Mouse (Mus musculus) adrenal gland, postnatal 14 days (tissue): Measurements from ENCODE around the gene Med1. TPM values are rescaled to one million over a fixed set of nuclear protein-coding genes. Genes with fewer than 3 reads are reported as not detected.
A peak's percentile ranks its signal among the peaks of the same experiment; 100 is the strongest.

ENCODE experiments used
- DNase-seq: peaks from one replicate; pipeline ENCODE4 v3.0.0; 2021; ENCODE audit warnings: mixed read lengths
- microRNA-seq, 2 experiments: library from miRNA; unstranded; fragments of <30 nt; microRNA quantifications; one replicate each; pipeline ENCODE4 v1.2.0; 2021
- total RNA-seq: library from RNA; stranded (reverse); gene quantifications from 2 replicates; pipeline ENCODE4 v1.2.3, GENCODE M21; 2021

The Med1 gene
- total RNA-seq, 1 experiment from 2014 or later: 52.3 TPM

DNA sequence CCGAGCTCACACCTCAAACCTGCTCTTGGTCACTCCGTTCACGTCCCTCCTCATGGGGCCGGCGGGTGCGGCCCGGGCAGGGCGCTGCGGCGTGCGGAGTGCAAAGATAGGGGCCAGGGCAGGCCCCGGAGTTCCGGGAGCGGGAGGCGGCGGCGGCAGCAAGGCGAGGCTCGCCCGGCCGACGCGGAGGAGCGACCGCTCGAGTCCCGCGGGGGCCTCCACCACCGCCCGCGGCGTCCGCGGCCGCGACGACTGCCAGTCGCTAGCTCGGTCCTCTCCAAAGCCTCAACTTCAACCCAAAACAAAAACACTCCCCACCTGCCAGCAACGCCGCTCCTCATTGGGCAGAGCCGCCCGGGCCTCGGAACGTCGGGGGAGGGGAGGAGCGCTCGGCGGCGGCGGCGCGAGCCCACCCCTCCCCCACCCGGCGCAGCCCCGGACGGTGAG lies 43.8 kb downstream of the Med1 start:
- DNase-seq: peak; percentile 98

DNA sequence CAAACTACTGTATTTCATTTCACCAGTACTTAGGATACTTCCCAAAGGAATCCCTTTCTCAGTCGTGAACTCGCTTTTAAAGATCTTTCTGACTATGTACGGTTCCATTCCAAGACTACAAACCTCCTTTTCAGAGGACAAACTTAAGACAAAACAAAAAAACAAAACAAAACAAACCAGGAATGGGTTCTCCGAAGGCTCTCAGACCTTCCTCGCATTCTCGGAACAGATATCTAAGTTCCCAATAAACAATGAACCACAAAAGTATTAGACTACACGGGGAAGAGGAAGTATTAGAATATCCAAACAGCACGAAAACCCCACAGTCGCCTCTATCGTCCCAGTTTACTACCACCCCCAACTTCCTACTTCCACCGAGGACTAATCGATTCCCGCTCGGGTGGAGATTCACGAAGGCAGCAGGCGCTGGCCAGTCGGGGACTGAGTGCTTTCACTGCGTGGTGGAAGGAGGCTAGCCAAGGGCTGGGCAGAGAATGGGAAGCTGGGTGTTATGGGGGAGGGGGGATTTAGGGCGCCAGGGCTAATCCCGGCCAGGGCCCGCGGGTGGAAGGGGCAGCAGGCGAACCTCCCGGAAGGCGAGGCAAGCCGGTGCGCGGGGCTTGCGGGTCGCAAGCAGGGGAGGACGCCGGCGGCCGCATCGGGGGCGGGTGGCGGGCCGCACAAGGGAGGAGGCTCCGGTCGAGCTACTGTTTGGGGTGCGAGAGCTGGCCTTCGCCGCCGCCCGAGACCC lies 44.4 kb downstream of the Med1 start:
- peak; percentile 73 for DNase-seq

DNA sequence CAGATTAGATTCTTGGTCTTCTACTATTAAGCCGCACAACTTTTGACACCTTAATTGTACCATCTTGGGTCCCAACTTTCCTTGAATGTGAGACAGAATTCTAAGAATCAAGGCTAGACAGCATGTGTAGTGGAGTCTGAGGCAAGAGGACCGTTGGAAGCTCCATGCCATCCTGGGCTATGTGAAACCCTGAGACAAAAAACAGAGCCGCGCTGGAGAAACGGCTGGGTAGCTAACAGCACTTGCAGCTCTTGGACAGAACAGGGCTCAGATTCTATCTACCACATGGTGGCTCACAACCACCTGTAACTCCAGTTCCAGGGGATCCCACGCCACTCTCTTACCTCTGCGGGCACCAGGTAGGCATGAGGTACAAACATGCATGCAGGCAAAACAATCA lies 47.2 kb downstream of the Med1 start:
- DNase-seq: no peak

DNA sequence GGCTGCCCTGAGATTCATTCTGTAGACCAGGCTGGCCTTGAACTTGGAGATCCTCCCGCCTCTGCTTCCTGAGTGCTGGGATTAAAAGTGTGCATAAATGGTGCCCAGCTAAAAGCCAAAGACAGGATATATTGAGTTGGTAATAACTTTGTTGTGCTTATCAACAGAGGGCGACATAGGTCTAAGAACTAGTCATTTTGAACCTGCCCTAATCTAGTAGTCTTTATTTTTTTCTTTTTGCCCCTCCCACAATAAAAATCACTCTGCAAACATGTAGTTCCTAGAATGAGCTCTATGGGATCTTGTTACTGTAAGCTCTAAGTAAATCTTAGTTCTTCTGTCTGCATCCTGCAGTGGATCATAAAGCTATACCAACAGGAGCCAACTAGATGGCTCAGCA lies 50.5 kb downstream of the Med1 start:
- DNase-seq: no peak

DNA sequence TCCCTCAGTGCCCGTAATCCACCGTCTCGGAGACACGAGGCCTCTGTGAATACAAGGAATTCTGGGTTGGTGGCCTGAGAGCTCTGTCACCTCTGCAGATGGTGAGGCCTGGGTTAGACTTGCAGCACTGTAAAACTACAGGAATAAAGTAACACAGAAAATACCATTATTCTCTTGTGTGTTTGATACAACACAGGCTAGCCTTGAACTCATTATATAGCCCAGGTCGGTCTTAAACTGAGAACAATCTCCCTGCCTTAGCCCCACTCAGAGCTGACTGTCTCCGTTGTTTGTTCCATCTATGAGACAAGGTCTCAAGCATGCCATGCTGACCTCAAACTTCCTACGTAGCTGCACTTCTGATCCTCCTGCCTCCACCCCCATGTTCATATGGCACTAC lies 54.2 kb downstream of the Med1 start:
- DNase-seq: no peak

DNA sequence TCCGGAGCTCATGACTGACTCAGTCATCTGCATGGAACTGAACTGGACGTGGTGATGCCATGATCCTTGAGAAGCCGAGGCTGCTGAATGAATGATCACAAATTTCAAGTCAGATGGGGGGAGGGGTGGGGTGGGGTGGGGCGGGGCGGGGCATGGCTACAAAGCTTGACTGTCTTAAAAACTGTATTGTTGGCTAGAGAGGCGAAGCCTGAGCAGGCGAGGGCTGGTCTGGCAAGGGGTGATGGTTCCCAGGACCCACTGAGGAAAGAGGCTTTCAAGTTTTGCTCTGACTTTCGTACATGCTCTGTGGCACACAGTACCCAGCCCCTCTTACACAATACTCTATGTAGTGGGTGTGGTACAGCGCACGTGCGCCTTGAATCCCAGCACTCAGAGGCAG lies 55.3 kb downstream of the Med1 start:
- no peak for DNase-seq

DNA sequence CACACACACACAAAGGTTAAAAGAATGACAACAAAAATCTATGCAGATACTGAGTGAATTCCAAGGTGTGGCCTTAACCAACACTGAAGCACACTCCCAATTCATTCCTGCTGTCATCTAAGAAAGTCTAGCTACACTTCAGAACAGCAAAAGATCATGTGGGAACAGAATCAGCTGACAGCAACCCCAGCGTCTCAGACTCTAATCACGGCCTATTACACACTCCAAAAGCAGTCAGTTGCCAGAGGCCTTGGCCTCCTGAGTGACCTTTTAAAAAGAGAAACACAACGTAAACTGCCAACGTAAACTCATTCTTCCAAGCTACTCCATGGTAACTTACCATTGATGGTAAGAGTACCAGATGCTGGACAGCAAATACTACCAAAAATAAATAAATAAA lies 58.1 kb downstream of the Med1 start:
- DNase-seq: peak; percentile 47

DNA sequence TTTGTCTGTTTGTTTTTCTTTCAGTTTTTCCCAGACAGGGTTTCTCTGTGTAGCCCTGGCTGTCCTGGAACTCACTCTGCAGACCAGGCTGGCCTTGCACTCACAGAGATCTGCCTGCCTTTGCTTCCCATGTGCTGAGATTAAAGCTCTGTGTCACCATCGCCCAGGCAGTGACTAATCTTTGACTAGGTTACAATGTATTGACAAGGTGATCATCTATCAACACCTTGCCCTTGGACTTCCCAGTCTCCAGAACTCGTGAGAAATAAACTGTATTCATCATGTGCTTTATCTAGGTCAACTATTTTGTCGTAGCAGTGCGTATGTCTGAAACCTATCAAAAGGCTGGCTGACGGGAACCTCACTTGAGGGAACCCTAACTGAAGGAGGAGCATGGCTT lies 69.7 kb downstream of the Med1 start:
- no peak for DNase-seq

DNA sequence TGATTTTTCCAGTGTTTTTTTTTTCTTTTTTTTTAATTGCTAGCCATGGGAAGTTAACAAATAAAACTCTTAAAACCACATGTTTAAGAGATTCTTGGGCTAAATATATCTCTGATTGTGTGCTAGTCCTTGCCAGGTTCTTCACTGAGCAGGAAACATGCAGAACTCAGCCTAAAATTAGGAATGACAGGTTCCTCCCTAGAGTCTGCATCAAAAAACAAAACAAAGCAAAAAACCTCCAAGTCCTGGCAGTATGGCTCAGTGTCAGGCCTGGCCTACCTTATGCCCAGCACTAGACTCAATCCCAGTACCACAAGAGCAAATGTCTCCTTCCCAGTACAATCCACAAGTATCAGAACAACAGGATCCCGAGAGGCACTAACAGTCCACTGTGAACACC lies 78.7 kb downstream of the Med1 start:
- DNase-seq: no peak

DNA sequence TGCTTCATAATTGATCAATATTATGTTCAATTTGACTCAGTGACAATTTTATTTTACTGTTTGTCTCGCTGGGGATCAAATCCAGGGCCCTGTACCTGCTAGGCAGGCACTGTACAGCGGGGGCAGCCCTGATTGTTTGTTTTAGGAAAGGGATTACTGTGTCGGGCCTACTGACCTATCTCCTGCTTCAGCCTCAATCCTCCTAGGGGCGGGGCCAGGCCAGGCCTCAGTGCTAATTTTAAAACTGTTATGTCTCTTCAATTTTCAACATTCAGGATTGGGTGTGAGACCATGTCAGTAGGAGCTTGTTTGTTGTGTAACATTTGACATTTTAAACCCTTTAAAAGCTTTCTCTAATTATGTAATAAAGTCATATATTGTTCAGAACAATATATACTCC lies 79.6 kb downstream of the Med1 start:
- peak; percentile 19 for DNase-seq

DNA sequence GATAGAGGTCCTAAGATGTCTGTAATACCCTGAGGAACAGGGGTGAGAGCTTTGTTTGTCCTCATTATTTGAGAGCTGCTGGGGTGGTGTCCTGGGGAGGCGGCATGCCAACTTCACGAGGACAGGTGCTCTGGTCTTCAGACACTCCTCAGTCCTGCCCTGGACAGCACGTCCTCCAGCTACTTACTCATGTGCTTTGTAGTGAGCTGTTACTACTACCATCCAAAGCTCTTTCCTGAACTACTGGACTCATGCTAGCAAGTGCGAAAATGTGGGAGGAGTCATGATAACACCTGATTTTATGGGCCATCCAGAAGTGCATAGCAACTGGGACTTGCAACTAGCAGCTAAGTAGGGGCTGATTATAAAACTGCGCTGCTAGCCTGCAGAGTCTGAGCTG lies 83.4 kb downstream of the Med1 start:
- DNase-seq: no peak

Small RNAs within 50 kb of the gene (microRNA-seq; reads per million reads assigned to microRNA genes)
- 0 reads per million in 2 experiments for gene Gm27399

Other genes starting within 250 kb of the Med1 start
- gene Plxdc1, start 206.8 kb downstream of the Med1 start, total RNA-seq: 4.3 and 4.8 TPM in 2 replicates
- 1.1 and 4.4 TPM in 2 replicates for gene Arl5c, start 197.1 kb downstream of the Med1 start, total RNA-seq
- 7.8 and 10.4 TPM in 2 replicates for gene Cacnb1, start 170.3 kb downstream of the Med1 start, total RNA-seq
- 1,235 and 1,395 TPM in 2 replicates for gene Rpl19, start 166.6 kb downstream of the Med1 start, total RNA-seq
- gene Stac2, start 139.8 kb downstream of the Med1 start, total RNA-seq: 3.1 and 3.7 TPM in 2 replicates
- 26.2 and 28.2 TPM in 2 replicates for gene Fbxl20, start 42.9 kb downstream of the Med1 start, total RNA-seq
- 46.2 and 46.6 TPM in 2 replicates for gene Cdk12, start 9.8 kb upstream of the Med1 start, total RNA-seq
- 0.15 TPM in 1 of 2 replicates, not detected in the other for gene Neurod2, start 136.4 kb upstream of the Med1 start, total RNA-seq
- 0.63 and 0.68 TPM in 2 replicates for gene Ppp1r1b, start 155.1 kb upstream of the Med1 start, total RNA-seq
- gene Stard3, start 165.1 kb upstream of the Med1 start, total RNA-seq: 21.5 and 22.7 TPM in 2 replicates
- 0.48 and 0.53 TPM in 2 replicates for gene Tcap, start 190.5 kb upstream of the Med1 start, total RNA-seq
- gene Pnmt, start 193.2 kb upstream of the Med1 start, total RNA-seq: 687 and 769 TPM in 2 replicates
- gene Pgap3, start 207.2 kb upstream of the Med1 start, total RNA-seq: 5.3 and 5.9 TPM in 2 replicates
- 5.9 and 6.8 TPM in 2 replicates for gene Erbb2, start 219.2 kb upstream of the Med1 start, total RNA-seq
- 70.4 and 74.3 TPM in 2 replicates for gene Mien1, start 245.7 kb upstream of the Med1 start, total RNA-seq